Mouse (Mus musculus) lung, embryonic 15.5 days (tissue): ENCODE results near the gene Rtraf. TPM values are rescaled to one million over a fixed set of nuclear protein-coding genes. Genes with fewer than 3 reads are reported as not detected.
A peak's percentile ranks its signal among the peaks of the same experiment; 100 is the strongest.
"Not testable (repeated sequence)": the region's sequence is repeated elsewhere in the genome, so short reads cannot be mapped to it uniquely, and the experiment has no call there.

Experiments used
- ATAC-seq: fragments of 200-750 bp; cut with Nextera tagmentation; 2 replicates; pipeline ENCODE4 v1.8.0; 2017; ENCODE audit warnings: moderate number of reproducible peaks, borderline replicate concordance; ENCODE audit not compliant: low FRiP score, low TSS enrichment; ENCODE audit errors: extremely low read depth
- H3K27ac ChIP-seq: fragments of 300-500 bp; sonication (generic); 2 replicates; pipeline ENCODE4 v1.5.1; 2015; ENCODE audit warnings: moderate library complexity, mild to moderate bottlenecking, inconsistent platforms
- H3K27me3 ChIP-seq: fragments of 300-500 bp; sonication (generic); 2 replicates; pipeline ENCODE4 v1.6.1; 2015; ENCODE audit warnings: inconsistent platforms
- H3K36me3 ChIP-seq: fragments of 300-500 bp; sonication (generic); 2 replicates; pipeline ENCODE4 v1.6.1; 2015; ENCODE audit warnings: inconsistent platforms
- H3K4me1 ChIP-seq: fragments of 300-500 bp; sonication (generic); 2 replicates; pipeline ENCODE4 v1.6.1; 2015; ENCODE audit warnings: inconsistent platforms
- H3K4me2 ChIP-seq: fragments of 300-500 bp; sonication (generic); 2 replicates; pipeline ENCODE4 v1.6.1; 2015; ENCODE audit warnings: inconsistent platforms, mild to moderate bottlenecking, moderate library complexity
- H3K4me3 ChIP-seq: fragments of 300-500 bp; sonication (generic); 2 replicates; pipeline ENCODE4 v1.5.1; 2015; ENCODE audit warnings: mild to moderate bottlenecking, inconsistent platforms
- H3K9ac ChIP-seq: fragments of 300-500 bp; sonication (generic); 2 replicates; pipeline ENCODE4 v1.6.1; 2015; ENCODE audit warnings: inconsistent platforms
- H3K9me3 ChIP-seq: fragments of 300-500 bp; sonication (generic); 2 replicates; pipeline ENCODE4 v1.6.1; 2016; ENCODE audit warnings: inconsistent platforms
- WGBS: fragments of 180-500 bp; shearing (Covaris S2); methylation state at CpG from one replicate; pipeline ENCODE4 v1.1.7; 2015; 5-methylcytosine and 5-hydroxymethylcytosine counted together
- polyA plus RNA-seq: library from polyadenylated mRNA; unstranded; fragments of >200 nt; fragmentation: Nextera tagmentation; extraction: Ambion mirVana; gene quantifications from 2 replicates; pipeline ENCODE4 v1.2.1, GENCODE M21; 2015

Rtraf gene
- 202 and 204 TPM in 2 replicates for polyA plus RNA-seq

DNA sequence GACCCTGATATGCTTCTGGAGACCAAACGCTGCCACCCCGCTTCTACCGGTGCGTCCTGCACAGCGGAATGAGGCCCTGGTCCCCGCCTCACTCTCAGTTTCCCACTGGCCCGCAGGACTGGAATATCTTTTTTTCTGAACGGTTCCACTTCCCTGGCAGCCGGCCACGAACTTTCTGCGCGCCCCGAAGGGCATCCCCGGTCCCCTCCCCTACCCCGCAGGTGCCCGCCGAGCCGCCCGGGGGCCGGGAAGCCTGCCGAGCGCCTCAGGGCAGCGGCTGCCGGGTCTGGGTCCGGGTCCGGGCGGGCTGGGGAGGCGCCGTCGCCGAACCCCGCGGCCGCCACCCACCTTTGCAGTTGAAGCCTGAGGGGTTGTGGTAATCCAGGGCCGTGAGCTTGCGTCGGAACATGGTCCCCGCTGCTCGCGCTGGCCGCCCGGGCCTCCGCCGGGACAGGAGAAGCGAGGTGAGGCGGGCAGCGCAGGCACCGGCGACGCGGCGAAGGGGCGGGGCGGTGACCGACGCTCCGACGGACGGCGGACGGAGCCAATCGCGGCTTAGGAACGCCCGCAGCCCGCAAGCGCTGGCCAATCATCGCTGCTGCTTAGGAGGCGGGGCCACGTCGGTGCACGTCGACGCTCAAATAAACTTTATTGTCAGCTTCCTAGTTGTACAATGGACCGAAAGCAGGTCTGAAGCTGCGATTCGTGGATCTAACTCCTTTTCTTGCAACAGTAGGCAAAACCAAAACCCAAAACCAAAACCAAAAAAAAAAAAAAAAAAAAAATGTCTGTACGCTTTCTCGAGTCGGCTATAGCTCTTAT, at the start of gene Rtraf:
Gene Rtraf, minus strand, starts transcription at position 504 of the 822 bp plus-strand sequence.
- Histone ChIP-seq H3K27me3 (no peaks in the 10 kb centered on the region), H3K27ac (peak within 1 kb of the TSS; percentile 89), H3K9me3 (no peaks in the 10 kb centered on the region), H3K4me3 (peak within 1 kb of the TSS; percentile 91), H3K36me3 (peaks cover 25% of the 10 kb centered on the region), H3K4me2 (peak within 1 kb of the TSS; percentile 75), H3K4me1 (peaks cover 18% of the 10 kb centered on the region), H3K9ac (peak within 1 kb of the TSS; percentile 93)
- WGBS: under 1% methylated on average over 80 of the region's 80 CpGs
- peak; percentile 99 for ATAC-seq

DNA sequence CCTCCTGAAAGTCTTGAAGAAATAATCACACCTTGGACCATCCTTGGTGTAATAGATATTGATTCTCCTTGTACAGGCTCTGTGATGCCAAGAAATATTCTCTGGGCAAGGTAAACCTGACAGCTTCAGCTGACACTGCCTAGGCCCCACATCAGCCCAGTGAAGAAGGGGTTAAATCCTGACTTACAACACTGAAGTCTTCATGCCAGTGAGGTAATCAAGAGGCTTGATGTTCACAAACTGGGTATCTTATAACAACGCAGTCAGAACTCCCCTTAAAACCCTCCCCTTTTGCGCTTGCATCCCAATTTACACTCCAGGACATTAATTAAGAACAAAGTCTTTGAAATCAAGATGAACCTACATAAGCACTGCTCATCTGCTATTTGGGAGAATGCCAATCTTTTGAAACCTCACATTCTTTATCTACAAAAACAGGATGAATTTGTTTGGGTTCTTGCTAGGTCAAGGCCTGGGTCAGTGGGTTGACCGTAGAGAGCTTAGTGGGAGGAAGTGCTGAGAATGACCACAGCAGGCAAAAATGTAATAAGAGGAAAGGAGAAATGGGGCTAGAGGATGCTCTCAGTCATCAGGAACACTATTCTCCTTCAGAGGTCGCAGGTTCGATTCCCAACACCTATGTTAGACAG, 43.8 kb upstream of the Rtraf start:
- H3K9me3 ChIP-seq: no peaks in the 10 kb centered on the region
- H3K4me1 ChIP-seq: peaks cover 4% of the 10 kb centered on the region; the same call in 1 of the 2 replicates
- H3K27ac ChIP-seq: 0 out of 2 replicates have a peak overlapping the region, but pooled peaks have one; percentile 13
- no peaks in the 10 kb centered on the region for H3K27me3 ChIP-seq
- H3K4me3 ChIP-seq: no peak overlapping the region
- WGBS: 44% methylated on average over 5 of the region's 5 CpGs
- no peak overlapping the region for H3K4me2 ChIP-seq
- H3K36me3 ChIP-seq: no peaks in the 10 kb centered on the region
- ATAC-seq: no peak
- no peak overlapping the region for H3K9ac ChIP-seq

DNA sequence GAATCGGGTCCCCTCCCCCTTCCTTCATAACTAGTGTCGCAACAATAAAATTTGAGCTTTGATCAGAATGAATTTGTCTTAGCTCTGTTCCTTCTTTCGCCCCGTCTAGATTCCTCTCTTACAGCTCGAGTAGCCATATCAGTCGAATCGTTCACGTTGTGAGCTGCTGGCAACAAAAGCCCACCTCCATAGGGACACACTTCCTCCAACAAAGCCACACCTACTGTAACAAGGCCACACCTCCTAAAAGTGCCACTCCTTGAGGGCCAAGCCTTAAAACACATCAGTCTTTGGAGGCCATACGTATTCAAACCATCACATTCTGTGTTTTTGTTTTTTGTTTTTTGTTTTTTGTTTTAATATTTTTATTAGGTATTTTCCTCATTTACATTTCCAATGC, 41.5 kb upstream of the Rtraf start:
- not testable (repeated sequence) for H3K27ac ChIP-seq, H3K36me3 ChIP-seq, ATAC-seq, H3K4me3 ChIP-seq, H3K4me1 ChIP-seq, H3K27me3 ChIP-seq, H3K4me2 ChIP-seq, H3K9ac ChIP-seq, H3K9me3 ChIP-seq
- WGBS: 79% methylated on average over 9 of the region's 9 CpGs

- no peak overlapping the region for H3K9ac ChIP-seq
- 74% methylated on average over 8 of the region's 8 CpGs for WGBS
- no peaks in the 10 kb centered on the region for H3K27me3 ChIP-seq
- no peak overlapping the region for H3K4me2 ChIP-seq
- peaks cover 4% of the 10 kb centered on the region; the same call in 1 of the 2 replicates for H3K4me1 ChIP-seq
- no peak for ATAC-seq
- H3K4me3 ChIP-seq: no peak overlapping the region
- no peak overlapping the region for H3K27ac ChIP-seq
- H3K9me3 ChIP-seq: no peaks in the 10 kb centered on the region
- H3K36me3 ChIP-seq: no peaks in the 10 kb centered on the region
These were observed 37.9 kb upstream of the Rtraf start for GRCm38 (mm10) chr14:19861311-19862080.

GRCm38 (mm10) chr14:19860281-19860680, 36.7 kb upstream of the Rtraf start:
- H3K4me3 ChIP-seq: no peak overlapping the region
- H3K9me3 ChIP-seq: no peaks in the 10 kb centered on the region
- no peak overlapping the region for H3K27ac ChIP-seq
- WGBS: 90% methylated on average over 4 of the region's 4 CpGs
- H3K4me1 ChIP-seq: peaks cover 4% of the 10 kb centered on the region; the same call in 1 of the 2 replicates
- no peak overlapping the region for H3K4me2 ChIP-seq
- ATAC-seq: no peak
- no peak overlapping the region for H3K9ac ChIP-seq
- no peaks in the 10 kb centered on the region for H3K27me3 ChIP-seq
- no peaks in the 10 kb centered on the region for H3K36me3 ChIP-seq

DNA sequence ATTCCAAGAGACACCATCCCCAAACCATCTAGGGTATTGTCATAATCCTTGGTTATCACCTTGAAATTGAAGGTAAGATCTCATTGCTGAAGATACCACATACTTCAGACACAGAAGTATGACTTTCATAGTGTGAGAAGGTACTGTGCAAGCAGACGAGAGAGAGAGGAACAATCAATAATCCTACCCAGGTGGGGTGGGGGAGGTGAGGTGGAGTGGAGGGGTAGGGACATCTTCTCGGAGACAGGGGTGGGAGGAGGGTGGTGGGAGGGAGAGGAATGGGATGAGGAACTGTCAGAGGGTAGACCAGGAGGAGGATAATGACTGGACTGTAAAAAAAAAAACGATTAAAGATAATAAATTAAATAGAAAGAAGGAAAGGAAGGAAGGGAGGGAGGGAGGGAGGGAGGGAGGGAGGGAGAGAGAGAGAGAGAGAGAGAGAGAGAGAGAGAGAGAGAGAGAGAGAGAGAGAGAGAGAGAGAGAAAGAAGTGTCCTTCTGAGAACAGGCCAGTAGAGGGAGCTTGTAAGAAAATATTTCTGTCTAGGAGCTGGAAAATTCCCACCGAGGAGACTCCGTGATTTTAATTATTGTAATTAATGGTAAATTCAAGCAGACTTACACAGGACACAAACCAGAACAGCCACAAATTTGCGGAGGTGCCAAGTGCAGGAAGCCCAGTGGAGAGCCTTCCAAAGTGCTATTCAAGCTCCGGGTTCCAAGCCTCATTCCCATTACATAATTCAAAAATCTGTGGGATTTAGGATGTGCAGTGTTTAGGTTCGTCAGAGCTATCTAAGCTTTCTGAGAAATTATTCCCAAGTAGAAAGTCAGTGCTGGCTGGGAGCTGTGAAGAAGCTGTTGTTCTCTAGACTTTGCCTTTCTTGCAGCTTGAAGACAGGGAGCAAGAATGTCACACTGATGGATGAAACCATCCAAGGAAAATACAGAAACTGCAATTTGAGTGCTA, 35.5 kb upstream of the Rtraf start:
- WGBS: 38% methylated on average over 8 of the region's 8 CpGs

DNA sequence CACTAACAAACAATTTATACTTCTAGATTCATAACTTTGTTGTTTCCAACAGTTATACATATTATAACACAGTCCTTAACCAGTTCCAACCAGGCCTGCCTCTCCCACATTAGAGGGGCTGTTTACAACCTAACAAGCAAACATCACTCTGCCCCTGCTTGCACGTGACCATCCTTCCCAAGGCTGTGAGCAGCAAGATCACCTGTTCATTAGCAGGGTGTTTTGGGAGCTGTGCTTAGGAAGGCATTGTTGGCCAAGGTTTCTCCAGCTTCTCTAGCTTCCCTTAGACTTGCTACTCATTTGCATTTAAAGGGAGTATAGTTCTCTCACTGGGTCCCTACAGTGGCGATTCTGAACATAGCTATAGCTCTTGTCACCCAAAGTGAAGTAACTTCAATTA, 34.7 kb upstream of the Rtraf start:
- ATAC-seq: no peak
- no peaks in the 10 kb centered on the region for H3K27me3 ChIP-seq
- no peak overlapping the region for H3K9ac ChIP-seq
- 75% methylated on average over 2 of the region's 2 CpGs for WGBS
- no peak overlapping the region for H3K4me3 ChIP-seq
- H3K4me2 ChIP-seq: no peak overlapping the region
- no peaks in the 10 kb centered on the region for H3K9me3 ChIP-seq
- H3K36me3 ChIP-seq: no peaks in the 10 kb centered on the region
- H3K4me1 ChIP-seq: no peaks in the 10 kb centered on the region
- no peak overlapping the region for H3K27ac ChIP-seq

More for the DNA sequence above, 35.5 kb upstream of the Rtraf start:
- Histone ChIP-seq H3K27ac (no peak overlapping the region), H3K4me1 (peaks cover 3% of the 10 kb centered on the region; the same call in 1 of the 2 replicates), H3K27me3 (no peaks in the 10 kb centered on the region), H3K4me3 (no peak overlapping the region), H3K4me2 (no peak overlapping the region), H3K9ac (no peak overlapping the region), H3K9me3 (no peaks in the 10 kb centered on the region), H3K36me3 (no peaks in the 10 kb centered on the region)
- ATAC-seq: no peak

DNA sequence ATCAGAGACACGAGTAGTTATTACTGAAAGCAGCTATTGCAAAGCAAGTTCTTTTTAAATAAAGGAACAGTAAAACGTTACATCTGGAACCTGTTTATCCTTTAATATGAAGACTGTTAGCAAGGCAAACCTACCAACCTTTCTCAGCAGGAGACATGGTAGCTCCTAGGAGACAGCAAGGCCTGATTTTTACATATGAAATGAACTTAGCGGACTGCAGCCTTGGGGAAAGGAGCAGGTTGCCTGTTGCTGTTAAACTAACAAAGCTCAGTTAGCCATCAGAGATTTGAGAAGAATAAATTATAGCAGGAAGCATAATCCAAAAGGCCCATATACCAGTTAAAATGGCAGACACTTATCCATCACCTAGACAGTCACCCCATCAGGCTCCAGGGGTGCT, 29.8 kb upstream of the Rtraf start:
- Histone ChIP-seq H3K4me3 (no peak overlapping the region), H3K27me3 (no peaks in the 10 kb centered on the region), H3K27ac (no peak overlapping the region), H3K9ac (no peak overlapping the region), H3K9me3 (no peaks in the 10 kb centered on the region), H3K36me3 (no peaks in the 10 kb centered on the region), H3K4me2 (no peak overlapping the region), H3K4me1 (no peaks in the 10 kb centered on the region)
- 44% methylated on average over 3 of the region's 3 CpGs for WGBS
- ATAC-seq: no peak

- no peaks in the 10 kb centered on the region for H3K36me3 ChIP-seq
- peak overlapping the region; percentile 26 for H3K4me3 ChIP-seq
- no peak overlapping the region for H3K27ac ChIP-seq
- no peaks in the 10 kb centered on the region for H3K9me3 ChIP-seq
- H3K27me3 ChIP-seq: no peaks in the 10 kb centered on the region
- no peak for ATAC-seq
- 23% methylated on average over 15 of the region's 15 CpGs for WGBS
- H3K9ac ChIP-seq: peak overlapping the region; percentile 32; the same call in 1 of the 2 replicates
- H3K4me2 ChIP-seq: peak overlapping the region; percentile 50
- H3K4me1 ChIP-seq: no peaks in the 10 kb centered on the region; the same call in 1 of the 2 replicates
These were observed 16.1 kb upstream of the Rtraf start for GRCm38 (mm10) chr14:19839600-19840332.

DNA sequence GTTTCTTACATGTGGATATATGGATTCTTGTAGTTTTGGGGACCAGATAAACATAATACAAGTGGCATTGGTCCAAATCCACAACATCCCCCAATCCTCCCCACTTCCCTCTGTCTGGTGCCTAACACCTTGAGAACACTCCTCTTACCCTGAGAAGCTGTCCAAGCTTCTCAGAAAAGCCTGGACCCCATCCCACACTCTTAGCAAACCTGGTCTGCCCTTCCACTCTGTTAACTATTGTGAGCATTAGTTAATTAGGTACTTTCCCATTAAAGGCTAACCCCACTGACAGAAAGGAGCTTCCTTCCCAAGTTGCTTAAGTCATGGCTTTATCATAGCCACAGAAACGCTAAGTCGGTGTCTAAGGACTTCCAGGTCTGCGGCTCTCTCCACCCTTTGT, 12.7 kb upstream of the Rtraf start:
- no peak overlapping the region for H3K4me2 ChIP-seq
- no peak overlapping the region for H3K4me3 ChIP-seq
- no peak for ATAC-seq
- H3K27ac ChIP-seq: no peak overlapping the region
- 82% methylated on average over 3 of the region's 3 CpGs for WGBS
- no peak overlapping the region for H3K9ac ChIP-seq
- H3K4me1 ChIP-seq: no peaks in the 10 kb centered on the region; the same call in 1 of the 2 replicates
- no peaks in the 10 kb centered on the region for H3K27me3 ChIP-seq
- no peaks in the 10 kb centered on the region for H3K36me3 ChIP-seq
- H3K9me3 ChIP-seq: no peaks in the 10 kb centered on the region
